Mouse (Mus musculus): ENCODE results near the gene 4930519P11Rik. TPM values are rescaled to one million over a fixed set of nuclear protein-coding genes. Genes with fewer than 3 reads are reported as not detected.

The 4930519P11Rik gene
- total and polyA plus RNA-seq, 2 experiments: 0.37 TPM; not detected in 1

- Histone ChIP-seq H3K36me3 (ENCODE audit: control insufficient read depth, insufficient read depth, low read length) (peaks cover 27% of the 10 kb centered on the region; the same call in 1 of the 2 replicates), H3K9ac (ENCODE audit: low read depth, low read length) (no peak overlapping the region), H3K27me3 (ENCODE audit: control insufficient read depth, insufficient read depth, low read length) (no peaks in the 10 kb centered on the region), H3K27ac (replicated peaks; ENCODE audit: insufficient read depth, low read depth, low read length) (no peak overlapping the region), H3K79me2 (ENCODE audit: control insufficient read depth, insufficient read depth, low read length) (no peaks in the 10 kb centered on the region), H3K4me1 (ENCODE audit: control insufficient read depth, insufficient read depth, low read length) (no peaks in the 10 kb centered on the region), H3K4me3 (ENCODE audit: insufficient read depth, low read depth, low read length) (no peak overlapping the region)
- WGBS: 25% methylated on average over 17 of the region's 17 CpGs
- TF ChIP-seq CTCF (IDR thresholded peaks at IDR 0.05; ENCODE audit: low read depth, low read length) (peak; percentile 3; the same call in 1 of the 2 replicates), POLR2A (IDR thresholded peaks at IDR 0.05; ENCODE audit: extremely low read depth, insufficient read depth, low read length) (no peak)
- peak; percentile 61 for DNase-seq (ENCODE audit: extremely low read depth, low read depth, low spot score)
Observed at GRCm38 (mm10) chr2:154584931-154585601, 28.2 kb downstream of the 4930519P11Rik start.

DNA sequence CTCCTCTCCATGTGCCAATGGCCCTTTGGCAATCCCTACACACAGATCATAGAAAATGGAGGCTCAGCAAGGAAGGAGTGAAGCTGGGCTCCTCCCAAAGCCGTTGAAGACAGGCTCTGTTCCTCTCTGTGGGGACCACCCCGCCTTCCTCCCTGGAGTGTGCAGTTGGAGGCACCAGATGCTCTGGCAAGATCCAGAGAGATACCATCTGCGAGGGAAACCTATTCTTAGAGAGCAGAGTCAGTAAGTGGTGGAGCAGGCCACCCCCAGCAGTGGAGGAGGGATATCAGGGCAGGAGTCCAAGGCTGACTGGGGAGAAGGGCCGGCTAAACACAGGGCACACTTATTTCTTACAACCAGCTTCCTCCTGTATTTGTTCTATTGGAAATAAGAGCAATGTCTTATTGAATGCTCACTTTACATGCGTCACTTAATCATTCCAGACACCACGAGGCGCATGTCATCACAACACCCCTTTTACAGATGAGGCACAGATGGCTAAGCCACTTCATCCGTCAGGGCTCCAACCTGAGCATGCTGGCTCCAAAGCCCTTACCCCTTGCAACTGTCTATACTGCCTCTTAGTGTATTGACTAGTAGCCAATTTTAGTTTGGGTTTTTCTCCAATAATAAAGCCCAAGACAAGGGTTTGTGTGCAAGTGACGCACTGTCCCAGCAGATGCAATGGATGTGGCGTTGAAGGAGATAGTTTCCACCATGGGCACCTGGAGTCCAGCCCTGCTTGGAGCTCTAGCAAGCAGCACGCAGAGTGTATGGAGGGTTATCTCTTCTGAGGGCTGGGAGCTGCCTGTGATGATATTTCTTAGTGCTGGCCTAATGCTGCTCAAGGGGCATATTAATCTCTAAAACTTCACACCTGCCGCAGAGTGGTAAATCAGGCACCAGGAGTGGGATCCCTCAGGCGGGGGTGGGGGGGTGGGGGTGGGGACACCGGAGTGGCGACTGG, 29.0 kb downstream of the 4930519P11Rik start:
- Histone ChIP-seq H3K27ac (replicated peaks; ENCODE audit: insufficient read depth, low read depth, low read length) (no peak overlapping the region), H3K4me3 (ENCODE audit: insufficient read depth, low read depth, low read length) (no peak overlapping the region), H3K36me3 (ENCODE audit: control insufficient read depth, insufficient read depth, low read length) (peaks cover 19% of the 10 kb centered on the region; the same call in 1 of the 2 replicates), H3K4me1 (ENCODE audit: control insufficient read depth, insufficient read depth, low read length) (no peaks in the 10 kb centered on the region), H3K27me3 (ENCODE audit: control insufficient read depth, insufficient read depth, low read length) (no peaks in the 10 kb centered on the region), H3K79me2 (ENCODE audit: control insufficient read depth, insufficient read depth, low read length) (no peaks in the 10 kb centered on the region), H3K9ac (ENCODE audit: low read depth, low read length) (no peak overlapping the region)
- DNase-seq (ENCODE audit: extremely low read depth, low read depth, low spot score): no peak
- TF ChIP-seq POLR2A (IDR thresholded peaks at IDR 0.05; ENCODE audit: extremely low read depth, insufficient read depth, low read length) (no peak), CTCF (IDR thresholded peaks at IDR 0.05; ENCODE audit: low read depth, low read length) (no peak)
- 65% methylated on average over 15 of the region's 15 CpGs for WGBS

DNA sequence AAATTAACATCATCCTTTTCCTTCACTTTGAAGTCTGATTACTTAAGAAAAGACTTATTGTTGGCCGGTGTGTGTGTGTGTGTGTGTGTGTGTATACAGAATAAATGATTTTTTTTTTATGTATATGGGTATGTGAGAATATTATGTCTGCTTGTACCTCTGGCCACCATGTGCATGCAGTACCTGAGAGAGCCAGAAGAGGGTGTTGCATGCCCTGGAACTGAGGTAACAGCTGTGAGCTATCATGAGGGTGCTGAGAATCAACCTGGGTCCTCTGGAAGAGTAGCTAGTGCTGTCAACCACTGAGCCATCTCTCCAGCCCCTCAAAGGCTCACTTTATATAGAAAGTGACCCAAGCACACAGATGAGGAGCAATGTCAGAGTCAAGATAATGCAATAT, 31.8 kb downstream of the 4930519P11Rik start:
- no peaks in the 10 kb centered on the region for H3K4me1 ChIP-seq (ENCODE audit: control insufficient read depth, insufficient read depth, low read length)
- no peak overlapping the region for H3K4me3 ChIP-seq (ENCODE audit: insufficient read depth, low read depth, low read length)
- H3K36me3 ChIP-seq (ENCODE audit: control insufficient read depth, insufficient read depth, low read length): no peaks in the 10 kb centered on the region
- H3K9ac ChIP-seq (ENCODE audit: low read depth, low read length): no peak overlapping the region
- no peaks in the 10 kb centered on the region for H3K27me3 ChIP-seq (ENCODE audit: control insufficient read depth, insufficient read depth, low read length)
- no peak for TF ChIP-seq POLR2A (IDR thresholded peaks at IDR 0.05; ENCODE audit: extremely low read depth, insufficient read depth, low read length)
- TF ChIP-seq CTCF (IDR thresholded peaks at IDR 0.05; ENCODE audit: low read depth, low read length): peak; percentile 24; the same call in 1 of the 2 replicates
- H3K79me2 ChIP-seq (ENCODE audit: control insufficient read depth, insufficient read depth, low read length): no peaks in the 10 kb centered on the region
- DNase-seq (ENCODE audit: extremely low read depth, low read depth, low spot score): no peak
- no peak overlapping the region for H3K27ac ChIP-seq (replicated peaks; ENCODE audit: insufficient read depth, low read depth, low read length)
- 97% methylated on average over 1 of the region's 1 CpGs for WGBS

GRCm38 (mm10) chr2:154580586-154580985, 32.7 kb downstream of the 4930519P11Rik start:
- TF ChIP-seq CTCF (IDR thresholded peaks at IDR 0.05; ENCODE audit: low read depth, low read length) (no peak), POLR2A (IDR thresholded peaks at IDR 0.05; ENCODE audit: extremely low read depth, insufficient read depth, low read length) (no peak)
- H3K27ac ChIP-seq (replicated peaks; ENCODE audit: insufficient read depth, low read depth, low read length): no peak overlapping the region
- no peaks in the 10 kb centered on the region for H3K27me3 ChIP-seq (ENCODE audit: control insufficient read depth, insufficient read depth, low read length)
- no peaks in the 10 kb centered on the region for H3K79me2 ChIP-seq (ENCODE audit: control insufficient read depth, insufficient read depth, low read length)
- H3K36me3 ChIP-seq (ENCODE audit: control insufficient read depth, insufficient read depth, low read length): no peaks in the 10 kb centered on the region
- DNase-seq (ENCODE audit: extremely low read depth, low read depth, low spot score): no peak
- no peak overlapping the region for H3K4me3 ChIP-seq (ENCODE audit: insufficient read depth, low read depth, low read length)
- no peaks in the 10 kb centered on the region for H3K4me1 ChIP-seq (ENCODE audit: control insufficient read depth, insufficient read depth, low read length)
- WGBS: 85% methylated on average over 8 of the region's 8 CpGs
- no peak overlapping the region for H3K9ac ChIP-seq (ENCODE audit: low read depth, low read length)

DNA sequence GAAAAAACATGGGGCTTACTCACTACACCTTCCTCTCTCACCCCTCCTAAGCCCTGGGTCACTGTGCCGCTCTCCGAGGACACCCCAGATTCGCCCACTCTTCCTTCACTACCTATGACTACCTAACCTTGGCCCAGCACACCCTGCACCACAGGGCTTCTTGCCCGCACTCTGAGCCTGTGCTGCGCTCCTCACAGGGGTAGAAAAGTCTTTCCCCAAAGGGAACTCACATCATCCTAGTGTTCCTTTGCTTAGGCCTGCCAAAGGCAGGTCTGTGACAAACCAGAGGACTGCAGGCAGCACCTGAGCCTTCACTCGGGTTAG, 35.5 kb downstream of the 4930519P11Rik start:
- Histone ChIP-seq H3K4me1 (ENCODE audit: control insufficient read depth, insufficient read depth, low read length) (no peaks in the 10 kb centered on the region), H3K27me3 (ENCODE audit: control insufficient read depth, insufficient read depth, low read length) (no peaks in the 10 kb centered on the region), H3K79me2 (ENCODE audit: control insufficient read depth, insufficient read depth, low read length) (no peaks in the 10 kb centered on the region), H3K9ac (ENCODE audit: low read depth, low read length) (no peak overlapping the region), H3K36me3 (ENCODE audit: control insufficient read depth, insufficient read depth, low read length) (no peaks in the 10 kb centered on the region), H3K27ac (replicated peaks; ENCODE audit: insufficient read depth, low read depth, low read length) (no peak overlapping the region), H3K4me3 (ENCODE audit: insufficient read depth, low read depth, low read length) (no peak overlapping the region)
- no peak for TF ChIP-seq POLR2A (IDR thresholded peaks at IDR 0.05; ENCODE audit: extremely low read depth, insufficient read depth, low read length)
- no peak for TF ChIP-seq CTCF (IDR thresholded peaks at IDR 0.05; ENCODE audit: low read depth, low read length)
- DNase-seq (ENCODE audit: extremely low read depth, low read depth, low spot score): no peak
- 93% methylated on average over 6 of the region's 6 CpGs for WGBS
